Mouse (Mus musculus) heart, embryonic 11.5 days (tissue): ENCODE measurements around the gene Wwtr1. TPM values are rescaled to one million over a fixed set of nuclear protein-coding genes. Genes with fewer than 3 reads are reported as not detected.

ENCODE experiments used
- ATAC-seq: fragments of 200-750 bp; cut with Nextera tagmentation; replicated peaks from 2 replicates; pipeline ENCODE4 v1.8.0; 2017; ENCODE audit warnings: moderate library complexity; ENCODE audit not compliant: insufficient number of reproducible peaks, low FRiP score, low TSS enrichment
- H3K27ac ChIP-seq: fragments of 300-500 bp; sonication (generic); 2 replicates; pipeline ENCODE4 v1.5.1; 2014; ENCODE audit warnings: mild to moderate bottlenecking, low read depth, low read length
- H3K27me3 ChIP-seq: fragments of 300-500 bp; sonication (generic); 2 replicates; pipeline ENCODE4 v1.6.1; 2014; ENCODE audit warnings: mild to moderate bottlenecking, low read length, mixed read lengths; ENCODE audit not compliant: control insufficient read depth, insufficient read depth
- H3K36me3 ChIP-seq: fragments of 300-500 bp; sonication (generic); 2 replicates; pipeline ENCODE4 v1.6.1; 2014; ENCODE audit warnings: mild to moderate bottlenecking, low read length, moderate library complexity, mixed read lengths; ENCODE audit not compliant: control insufficient read depth, insufficient read depth
- H3K4me1 ChIP-seq: fragments of 300-500 bp; sonication (generic); 2 replicates; pipeline ENCODE4 v1.6.1; 2014; ENCODE audit warnings: low read length; ENCODE audit not compliant: control insufficient read depth, insufficient read depth
- H3K4me2 ChIP-seq: fragments of 300-500 bp; sonication (generic); 2 replicates; pipeline ENCODE4 v1.6.1; 2014; ENCODE audit warnings: mild to moderate bottlenecking, moderate library complexity
- H3K4me3 ChIP-seq: fragments of 300-500 bp; sonication (generic); 2 replicates; pipeline ENCODE4 v1.5.1; 2014; ENCODE audit warnings: low read depth, low read length
- H3K9ac ChIP-seq: fragments of 300-500 bp; sonication (generic); 2 replicates; pipeline ENCODE4 v1.6.1; 2014; ENCODE audit warnings: mild to moderate bottlenecking, low read depth, low read length, moderate library complexity
- H3K9me3 ChIP-seq: fragments of 300-500 bp; sonication (generic); replicated peaks from 2 replicates; pipeline ENCODE4 v1.6.1; 2016; ENCODE audit warnings: low read length; ENCODE audit not compliant: control insufficient read depth
- WGBS: fragments of 180-500 bp; shearing (Covaris S2); extraction: QIAGEN DNeasy Blood & Tissue Kit; methylation state at CpG from one replicate; pipeline ENCODE4 v1.1.7; 2014; ENCODE audit not compliant: insufficient replicate concordance; 5-methylcytosine and 5-hydroxymethylcytosine counted together
- polyA plus RNA-seq: library from polyadenylated mRNA; unstranded; fragments of >200 nt; fragmentation: Nextera tagmentation; extraction: Ambion mirVana; gene quantifications from 2 replicates; pipeline ENCODE4 v1.2.1, GENCODE M21; 2014

The Wwtr1 gene
- polyA plus RNA-seq, 1 experiment from 2014 or later = 17.4 TPM

DNA sequence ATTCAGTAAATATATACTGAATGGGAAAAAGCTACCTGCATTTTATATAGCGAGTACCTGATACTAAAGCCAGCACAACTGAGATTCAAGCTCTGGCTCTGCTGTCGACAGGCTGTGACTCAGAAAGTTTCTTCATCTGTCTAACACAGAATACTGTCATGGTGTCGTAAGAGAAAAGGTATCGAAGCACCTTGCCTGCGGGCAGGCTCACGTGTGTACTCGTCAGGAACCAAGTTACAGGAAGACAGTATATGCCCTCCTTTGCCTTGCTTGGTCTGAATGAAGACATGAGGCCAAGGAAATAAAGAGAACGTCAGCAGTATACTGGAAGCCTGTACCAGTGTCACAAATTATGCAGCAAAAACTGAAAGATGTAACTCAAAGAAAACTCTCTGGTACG is 74.9 kb downstream of the Wwtr1 start:
- H3K9ac ChIP-seq = no peak overlapping the region
- H3K4me1 ChIP-seq = no peaks in the 10 kb centered on the region; the same call in 1 of the 2 replicates
- no peak overlapping the region for H3K27ac ChIP-seq
- no peaks in the 10 kb centered on the region for H3K27me3 ChIP-seq
- no peak overlapping the region for H3K4me2 ChIP-seq
- no peak for ATAC-seq
- H3K36me3 ChIP-seq = no peaks in the 10 kb centered on the region
- WGBS = 85% methylated on average over 9 of the region's 9 CpGs
- H3K4me3 ChIP-seq = no peak overlapping the region
- no peaks in the 10 kb centered on the region for H3K9me3 ChIP-seq

DNA sequence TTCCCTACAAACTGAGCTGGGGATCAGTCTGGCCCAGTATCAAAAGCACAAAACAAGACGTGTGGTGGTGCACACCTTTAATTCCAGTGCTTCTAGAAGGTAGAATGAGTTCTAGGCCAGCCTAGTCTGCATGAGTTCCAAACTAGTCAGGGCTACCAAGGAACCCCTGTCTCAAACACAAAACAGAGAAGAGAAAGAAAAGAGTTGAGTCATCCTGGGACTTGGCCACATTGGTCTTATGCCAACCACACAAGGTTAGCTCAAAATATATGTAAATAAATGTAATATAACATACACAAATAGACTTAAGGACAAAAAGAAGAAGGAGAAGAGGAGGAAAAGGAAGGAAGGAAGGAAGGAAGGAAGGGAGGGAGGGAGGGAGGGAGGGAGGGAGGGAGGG is 77.9 kb downstream of the Wwtr1 start:
- Histone ChIP-seq H3K9ac (no peak overlapping the region), H3K27me3 (no peaks in the 10 kb centered on the region), H3K4me2 (no peak overlapping the region), H3K4me3 (no peak overlapping the region), H3K4me1 (no peaks in the 10 kb centered on the region), H3K36me3 (no peaks in the 10 kb centered on the region), H3K27ac (no peak overlapping the region), H3K9me3 (no peaks in the 10 kb centered on the region)
- no peak for ATAC-seq
- 85% methylated on average over 1 of the region's 1 CpGs for WGBS

DNA sequence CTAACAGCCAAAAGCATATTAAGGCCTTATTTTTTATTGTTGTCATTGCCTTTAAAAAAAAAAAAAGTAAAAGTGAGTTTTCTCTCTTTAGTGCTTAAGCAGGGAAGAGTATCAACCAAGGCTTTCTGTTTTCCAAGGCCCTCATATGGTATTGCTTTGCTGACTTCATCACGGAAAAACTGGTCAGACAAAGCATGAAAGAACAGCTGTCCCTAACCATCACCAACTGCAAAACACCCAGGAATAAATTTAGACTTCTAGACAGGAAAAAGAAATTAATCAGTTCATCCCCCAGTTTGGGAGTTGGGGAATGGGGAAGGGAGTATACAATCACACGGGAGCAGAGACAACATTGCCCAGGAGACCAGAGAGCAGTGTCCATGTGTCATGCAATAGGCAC is 79.3 kb downstream of the Wwtr1 start:
- Histone ChIP-seq H3K4me1 (no peaks in the 10 kb centered on the region), H3K4me2 (no peak overlapping the region), H3K36me3 (no peaks in the 10 kb centered on the region), H3K27ac (no peak overlapping the region), H3K9me3 (no peaks in the 10 kb centered on the region), H3K9ac (no peak overlapping the region), H3K27me3 (no peaks in the 10 kb centered on the region), H3K4me3 (no peak overlapping the region)
- 73% methylated on average over 2 of the region's 2 CpGs for WGBS
- ATAC-seq = no peak

DNA sequence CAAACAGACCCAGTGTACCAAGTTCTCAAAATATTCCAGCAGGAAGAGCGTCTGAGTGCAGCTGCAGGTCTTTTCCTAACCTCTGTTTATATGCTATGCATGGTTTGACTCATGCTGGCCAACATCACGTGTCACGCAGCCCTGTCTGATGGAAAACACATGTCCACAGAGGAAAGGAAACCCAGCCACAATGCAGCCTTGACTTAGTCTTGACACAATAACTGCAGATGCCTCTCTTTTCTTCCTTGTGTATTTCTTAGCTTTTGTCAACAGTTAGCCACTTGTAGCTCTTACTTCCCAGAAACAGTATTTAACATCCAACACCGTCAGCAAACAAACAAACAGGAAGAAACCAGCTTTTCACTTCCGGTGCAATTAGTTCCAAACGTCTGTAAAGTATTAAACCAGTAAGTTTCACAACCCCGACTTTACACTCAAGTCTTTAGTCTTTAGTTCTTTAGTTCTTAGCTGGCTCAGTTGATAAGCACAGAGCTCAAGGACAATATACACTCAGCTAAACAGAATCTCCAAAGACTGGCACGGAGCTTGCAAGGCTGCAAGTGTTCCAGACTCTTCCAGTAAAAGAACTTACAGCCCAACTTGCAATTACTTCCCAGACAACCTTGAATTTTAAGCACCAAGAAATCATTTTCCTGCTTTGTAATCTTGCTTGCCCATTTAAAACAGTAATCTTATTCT is 88.1 kb downstream of the Wwtr1 start:
- H3K27ac ChIP-seq = peak overlapping the region; percentile 55
- no peaks in the 10 kb centered on the region for H3K9me3 ChIP-seq
- peak; percentile 68; the same call in 1 of the 2 replicates for ATAC-seq
- 48% methylated on average over 8 of the region's 8 CpGs for WGBS
- H3K4me2 ChIP-seq = no peak overlapping the region
- H3K9ac ChIP-seq = no peak overlapping the region
- H3K36me3 ChIP-seq = no peaks in the 10 kb centered on the region; the same call in 1 of the 2 replicates
- H3K4me1 ChIP-seq = peaks cover 6% of the 10 kb centered on the region; the same call in 1 of the 2 replicates
- no peaks in the 10 kb centered on the region for H3K27me3 ChIP-seq
- H3K4me3 ChIP-seq = no peak overlapping the region

DNA sequence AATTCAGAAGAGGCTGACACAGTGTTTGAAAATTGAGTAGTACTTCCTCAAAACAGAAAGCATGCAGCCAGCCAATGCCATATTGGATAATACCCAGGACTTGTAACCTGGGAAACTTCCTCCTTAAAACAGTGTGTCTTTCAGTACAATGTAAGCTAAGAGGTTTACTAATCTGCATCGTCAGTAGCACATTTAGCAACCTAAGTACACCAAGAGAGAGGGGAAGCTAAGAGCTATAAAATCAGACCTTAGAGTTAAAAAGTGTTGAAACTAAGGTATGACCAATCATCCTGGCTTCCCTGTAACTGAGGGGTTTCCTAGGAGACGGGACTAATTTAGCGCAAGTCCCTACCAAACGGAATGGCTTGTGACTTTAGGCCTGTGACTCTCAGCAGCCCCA is 89.6 kb downstream of the Wwtr1 start:
- no peaks in the 10 kb centered on the region for H3K9me3 ChIP-seq
- WGBS = 80% methylated on average over 4 of the region's 4 CpGs

DNA sequence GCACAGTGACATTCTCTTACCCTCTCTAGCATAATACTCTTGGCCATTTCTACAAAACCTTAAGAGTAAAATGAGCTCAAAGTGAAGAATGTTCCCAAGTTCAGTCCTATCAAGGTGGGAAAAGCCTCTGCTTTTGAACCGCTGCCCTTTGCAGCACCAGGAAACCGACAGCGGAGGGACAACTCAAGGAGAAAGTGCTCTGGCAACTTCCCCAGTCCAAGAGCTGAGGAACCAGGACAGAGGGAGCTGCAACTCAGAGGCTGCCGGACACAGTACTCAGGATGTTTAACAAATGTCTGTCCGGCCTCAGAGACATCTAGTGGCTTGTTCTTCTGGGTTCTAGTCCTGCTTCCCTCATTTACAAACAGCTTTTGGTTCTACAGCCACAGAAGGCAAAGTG is 93.7 kb downstream of the Wwtr1 start:
- H3K36me3 ChIP-seq = peaks cover 2% of the 10 kb centered on the region; the same call in 1 of the 2 replicates
- no peak overlapping the region for H3K4me3 ChIP-seq
- H3K27me3 ChIP-seq = no peaks in the 10 kb centered on the region
- H3K4me1 ChIP-seq = no peaks in the 10 kb centered on the region
- no peak overlapping the region for H3K4me2 ChIP-seq
- no peak for ATAC-seq
- H3K9ac ChIP-seq = no peak overlapping the region
- no peak overlapping the region for H3K27ac ChIP-seq
- no peaks in the 10 kb centered on the region for H3K9me3 ChIP-seq
- WGBS = 84% methylated on average over 5 of the region's 5 CpGs

More for the DNA sequence above, 89.6 kb downstream of the Wwtr1 start:
- H3K4me2 ChIP-seq = no peak overlapping the region
- peaks cover 6% of the 10 kb centered on the region; the same call in 1 of the 2 replicates for H3K4me1 ChIP-seq
- H3K36me3 ChIP-seq = peaks cover 2% of the 10 kb centered on the region; the same call in 1 of the 2 replicates
- H3K4me3 ChIP-seq = no peak overlapping the region
- H3K27me3 ChIP-seq = no peaks in the 10 kb centered on the region
- no peak overlapping the region for H3K27ac ChIP-seq
- H3K9ac ChIP-seq = no peak overlapping the region
- no peak for ATAC-seq

DNA sequence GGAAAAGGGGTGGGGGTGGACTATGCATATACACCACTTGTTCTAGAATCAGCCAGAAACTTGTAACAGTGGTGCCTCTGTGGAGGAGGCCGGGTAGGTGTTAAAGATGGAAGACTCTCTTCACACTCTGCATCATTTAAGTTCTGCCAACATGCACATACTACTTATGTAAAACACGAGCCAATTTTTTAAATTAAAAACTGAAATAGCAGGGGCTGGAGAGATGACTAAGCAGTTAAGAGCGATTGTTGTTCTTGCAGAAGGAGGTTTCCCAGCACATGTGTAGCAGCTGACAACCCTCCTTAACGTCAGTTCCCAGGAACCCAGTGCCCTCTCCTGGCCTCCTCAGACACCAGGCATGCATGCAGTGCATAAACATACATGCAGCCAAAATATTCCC is 95.1 kb downstream of the Wwtr1 start:
- Histone ChIP-seq H3K4me1 (no peaks in the 10 kb centered on the region), H3K9me3 (no peaks in the 10 kb centered on the region), H3K4me2 (no peak overlapping the region), H3K27ac (no peak overlapping the region), H3K4me3 (no peak overlapping the region), H3K36me3 (peaks cover 2% of the 10 kb centered on the region; the same call in 1 of the 2 replicates), H3K27me3 (no peaks in the 10 kb centered on the region), H3K9ac (no peak overlapping the region)
- ATAC-seq = no peak
- WGBS = 77% methylated on average over 4 of the region's 4 CpGs

DNA sequence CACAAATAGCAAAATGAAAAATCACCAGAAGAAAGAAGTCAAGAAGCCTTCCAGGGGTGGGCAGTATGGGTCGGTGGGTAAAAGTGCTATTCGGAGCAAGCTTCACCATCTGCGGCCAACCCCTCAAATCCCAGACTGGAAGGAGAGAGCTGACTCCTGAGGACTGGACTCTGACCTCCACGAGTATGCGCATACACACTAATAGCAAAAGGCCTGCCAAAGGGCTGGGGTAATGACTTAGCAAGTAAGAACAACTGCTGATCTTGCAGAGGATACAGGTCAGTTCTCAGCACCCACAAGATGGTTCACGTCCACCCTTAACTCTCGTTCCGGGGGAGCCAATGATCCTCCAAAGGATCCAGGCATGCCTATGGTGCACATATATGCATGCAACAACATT is 101.3 kb downstream of the Wwtr1 start:
- Histone ChIP-seq H3K9ac (no peak overlapping the region), H3K9me3 (no peaks in the 10 kb centered on the region)
- 91% methylated on average over 8 of the region's 8 CpGs for WGBS

DNA sequence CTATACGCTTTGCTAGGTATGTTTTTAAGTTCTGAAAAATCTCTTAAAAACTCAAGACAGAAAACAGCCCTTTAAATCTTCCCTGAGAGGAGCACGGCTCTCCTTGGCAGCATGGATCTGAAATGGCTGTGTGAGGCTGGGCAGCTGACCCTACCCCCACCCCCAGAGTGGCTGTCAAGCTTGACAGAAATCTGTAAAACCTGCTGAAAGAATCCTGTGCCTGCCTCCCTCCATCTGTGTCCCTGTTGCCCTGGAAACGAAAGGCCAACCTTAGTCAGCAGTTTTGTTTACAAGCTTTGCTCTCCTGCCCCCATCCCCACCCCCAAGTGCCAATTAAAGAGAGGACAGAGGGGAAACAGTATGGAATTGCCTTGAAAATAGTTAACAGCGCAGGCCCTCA is 103.3 kb downstream of the Wwtr1 start:
- Histone ChIP-seq H3K4me2 (no peak overlapping the region), H3K36me3 (no peaks in the 10 kb centered on the region), H3K27me3 (no peaks in the 10 kb centered on the region), H3K9me3 (no peaks in the 10 kb centered on the region), H3K4me1 (peaks cover 23% of the 10 kb centered on the region), H3K9ac (no peak overlapping the region; the same call in 1 of the 2 replicates), H3K27ac (no peak overlapping the region; the same call in 1 of the 2 replicates), H3K4me3 (no peak overlapping the region)
- no peak for ATAC-seq
- 40% methylated on average over 4 of the region's 4 CpGs for WGBS

More for the DNA sequence above, 101.3 kb downstream of the Wwtr1 start:
- no peak overlapping the region for H3K27ac ChIP-seq
- no peak for ATAC-seq
- no peaks in the 10 kb centered on the region for H3K27me3 ChIP-seq
- no peaks in the 10 kb centered on the region for H3K36me3 ChIP-seq
- no peak overlapping the region for H3K4me3 ChIP-seq
- no peak overlapping the region for H3K4me2 ChIP-seq
- peaks cover 23% of the 10 kb centered on the region for H3K4me1 ChIP-seq
